Mouse (Mus musculus): ENCODE measurements at regions not wholly inside any gene's neighbourhood (a gene's known extent, or its start where the extent isn't known, plus 50 kb on each side); places are given as distances from the start of the nearest gene placed in this dataset.

GRCm38 (mm10) chr19:51201391-51201790, 522.9 kb upstream of the Sorcs1 start:
- 0 out of 2 replicates have a peak, but pooled peaks have one; percentile 15 for TF ChIP-seq CTCF (conservative IDR thresholded peaks at IDR 0.05; ENCODE audit: low read length)
- TF ChIP-seq NANOG (IDR thresholded peaks at IDR 0.05; ENCODE audit: borderline replicate concordance, low read length): no peak
- no peak for TF ChIP-seq POU5F1 (IDR thresholded peaks at IDR 0.05; ENCODE audit: borderline replicate concordance, low read length)
